Mouse (Mus musculus): Measurements from ENCODE around the gene Dhx30. TPM values are rescaled to one million over a fixed set of nuclear protein-coding genes. Genes with fewer than 3 reads are reported as not detected.

The Dhx30 gene
- total RNA-seq, 2 experiments from 2014 or later: 145 to 152 TPM

GRCm38 (mm10) chr9:110047857-110048256 lies 69.8 kb downstream of the Dhx30 start:
- no peak for DNase-seq (ENCODE audit: low spot score in 2 of 2)

- DNase-seq (ENCODE audit: low spot score in 2 of 2): no peak
Measured at GRCm38 (mm10) chr9:110047260-110047659, 70.4 kb downstream of the Dhx30 start.

GRCm38 (mm10) chr9:110045763-110046377 lies 71.8 kb downstream of the Dhx30 start:
- no peak for DNase-seq (ENCODE audit: low spot score in 2 of 2)

- no peak for DNase-seq (ENCODE audit: low spot score in 2 of 2)
Measured at GRCm38 (mm10) chr9:110044373-110044772, 73.3 kb downstream of the Dhx30 start.

- DNase-seq (ENCODE audit: low spot score in 2 of 2): no peak
Measured at GRCm38 (mm10) chr9:110038485-110038884, 79.1 kb downstream of the Dhx30 start.

GRCm38 (mm10) chr9:110037895-110038294 lies 79.7 kb downstream of the Dhx30 start:
- no peak for DNase-seq (ENCODE audit: low spot score in 2 of 2)

- DNase-seq (ENCODE audit: low spot score in 2 of 2): no peak
Measured at GRCm38 (mm10) chr9:110035091-110035490, 82.5 kb downstream of the Dhx30 start.

Other genes starting within 250 kb of the Dhx30 start
- 1 to 10 TPM; 7.4 to 8.1 TPM for gene Cdc25a, start 242.3 kb downstream of the Dhx30 start, total RNA-seq (2021)
- gene Map4, start 186.4 kb downstream of the Dhx30 start, total RNA-seq (2021): 100 to 1,000 TPM; 616 to 624 TPM
- 10 to 100 TPM; 67.0 to 72.3 TPM for gene Smarcc1, start 122 bp downstream of the Dhx30 start, total RNA-seq (2021)
- 100 to 1,000 TPM; 410 to 459 TPM for gene Cspg5, start 126.0 kb upstream of the Dhx30 start, total RNA-seq (2021)
- gene Elp6, start 187.3 kb upstream of the Dhx30 start, total RNA-seq (2021): 10 to 100 TPM; 11.9 to 14.1 TPM
- 100 to 1,000 TPM in 1 of 2 experiments, 10 to 100 TPM in 1; 89.2 to 104 TPM for gene Scap, start 215.5 kb upstream of the Dhx30 start, total RNA-seq (2021)

All from layer of hippocampus, postnatal 10 days (tissue).